Mouse (Mus musculus) CH12.LX (cell line): ENCODE results near the gene Rab3a. TPM values are rescaled to one million over a fixed set of nuclear protein-coding genes. Genes with fewer than 3 reads are reported as not detected.

Experiments used
- DNase-seq: peaks from one replicate; pipeline ENCODE4 v3.0.0-alpha.2; 2013; ENCODE audit errors: extremely low read depth
- H3K27ac ChIP-seq: 2 replicates; pipeline ENCODE4 v1.5.1; 2012; ENCODE audit warnings: low read depth, mild to moderate bottlenecking, control low read depth, moderate library complexity; ENCODE audit not compliant: insufficient read depth
- H3K27me3 ChIP-seq: replicated peaks from 2 replicates; pipeline ENCODE3; 2012; ENCODE audit warnings: inconsistent platforms
- H3K36me3 ChIP-seq, 2 experiments: replicated peaks in 1 of 2; 2 replicates each; pipeline versions ENCODE3 to v1.6.1; 2012; ENCODE audit warnings: inconsistent platforms in 1 of 2, low read length in 1 of 2, mild to moderate bottlenecking in 1 of 2, mixed read lengths in 1 of 2, moderate library complexity in 1 of 2; ENCODE audit not compliant: control insufficient read depth in 1 of 2, insufficient read depth in 1 of 2
- H3K4me1 ChIP-seq, 2 experiments: 2 replicates each; pipeline ENCODE4 v1.6.1; 2012; ENCODE audit warnings: inconsistent platforms in 1 of 2, moderate library complexity in 1 of 2; ENCODE audit not compliant: insufficient read depth in 2 of 2, control insufficient read depth in 1 of 2
- H3K4me2 ChIP-seq: 2 replicates; pipeline ENCODE4 v1.6.1; 2012; ENCODE audit warnings: low read depth, mild to moderate bottlenecking, control low read depth; ENCODE audit not compliant: poor library complexity, insufficient read depth, severe bottlenecking
- H3K4me3 ChIP-seq, 3 experiments: fragments of 150-350 bp in 1 of 3; sonication (generic) in 1 of 3; replicated peaks in 1 of 3; 2 replicates each; pipeline versions ENCODE3 to v1.5.1; 2011 to 2012; ENCODE audit warnings: low read depth in 2 of 3, low read length in 2 of 3, mild to moderate bottlenecking in 2 of 3, moderate library complexity in 2 of 3, control low read depth in 1 of 3, improper control_type of control experiment in 1 of 3, inconsistent platforms in 1 of 3, mixed read lengths in 1 of 3; ENCODE audit not compliant: poor library complexity in 1 of 3
- H3K79me2 ChIP-seq: replicated peaks from 2 replicates; pipeline ENCODE4 v1.6.1; 2012; ENCODE audit warnings: mild to moderate bottlenecking, moderate library complexity; ENCODE audit not compliant: control insufficient read depth, poor library complexity, insufficient read depth, severe bottlenecking; ENCODE audit errors: extremely low read depth
- H3K9ac ChIP-seq: 2 replicates; pipeline ENCODE4 v1.6.1; 2012; ENCODE audit warnings: low read depth, mild to moderate bottlenecking, control low read depth, moderate library complexity; ENCODE audit not compliant: insufficient read depth
- H3K9me3 ChIP-seq: replicated peaks from 2 replicates; pipeline ENCODE3; 2012; ENCODE audit warnings: low read length, inconsistent platforms, mixed read lengths
- BHLHE40 ChIP-seq: IDR thresholded peaks from 2 replicates; pipeline ENCODE4 v1.6.1; 2011; ENCODE audit warnings: mild to moderate bottlenecking, low read depth, low read length, improper control_type of control experiment
- CHD1 ChIP-seq: IDR thresholded peaks from 2 replicates; pipeline ENCODE4 v1.6.1; 2012; ENCODE audit warnings: low read depth, low read length, improper control_type of control experiment, inconsistent platforms
- CHD2 ChIP-seq: IDR thresholded peaks from 2 replicates; pipeline ENCODE4 v1.6.1; 2011; ENCODE audit warnings: low read length, improper control_type of control experiment
- E2F4 ChIP-seq: IDR thresholded peaks from 2 replicates; pipeline ENCODE4 v1.6.1; 2011; ENCODE audit warnings: low read depth, low read length, improper control_type of control experiment; ENCODE audit not compliant: insufficient replicate concordance
- ETS1 ChIP-seq: conservative IDR thresholded peaks from 2 replicates; pipeline ENCODE4 v1.6.1; 2012; ENCODE audit warnings: low read depth, mild to moderate bottlenecking, inconsistent platforms, low read length, improper control_type of control experiment, moderate library complexity
- HCFC1 ChIP-seq: IDR thresholded peaks from 2 replicates; pipeline ENCODE4 v1.6.1; 2012; ENCODE audit warnings: low read depth, mild to moderate bottlenecking, inconsistent platforms, low read length, improper control_type of control experiment
- JUND ChIP-seq: conservative IDR thresholded peaks from 2 replicates; pipeline ENCODE4 v1.6.1; 2011; ENCODE audit warnings: low read depth, low read length, improper control_type of control experiment
- MAX ChIP-seq: IDR thresholded peaks from 2 replicates; pipeline ENCODE4 v1.6.1; 2011; ENCODE audit warnings: low read length, improper control_type of control experiment
- MAZ ChIP-seq: IDR thresholded peaks from 2 replicates; pipeline ENCODE4 v1.6.1; 2012; ENCODE audit warnings: low read depth, mild to moderate bottlenecking, inconsistent platforms, low read length, improper control_type of control experiment, moderate library complexity
- MEF2A ChIP-seq: IDR thresholded peaks from 2 replicates; pipeline ENCODE4 v1.6.1; 2014; ENCODE audit warnings: low read depth, mild to moderate bottlenecking, inconsistent platforms, low read length, improper control_type of control experiment, borderline replicate concordance
- MXI1 ChIP-seq: IDR thresholded peaks from 2 replicates; pipeline ENCODE4 v1.6.1; 2011; ENCODE audit warnings: mild to moderate bottlenecking, low read depth, low read length, improper control_type of control experiment
- MYC ChIP-seq: IDR thresholded peaks from 2 replicates; pipeline ENCODE4 v1.6.1; 2011; ENCODE audit warnings: low read depth, mild to moderate bottlenecking, improper control_type of control experiment, low read length
- NELFE ChIP-seq: IDR thresholded peaks from 2 replicates; pipeline ENCODE4 v1.6.1; 2011; ENCODE audit warnings: low read depth, low read length, improper control_type of control experiment
- NRF1 ChIP-seq: IDR thresholded peaks from 2 replicates; pipeline ENCODE4 v1.6.1; 2014; ENCODE audit warnings: low read depth, mild to moderate bottlenecking, inconsistent platforms, low read length, improper control_type of control experiment, moderate library complexity
- POLR2A ChIP-seq: IDR thresholded peaks from 2 replicates; pipeline ENCODE4 v1.6.1; 2011; ENCODE audit warnings: low read depth, mild to moderate bottlenecking, improper control_type of control experiment, low read length
- POLR2AphosphoS2 ChIP-seq: IDR thresholded peaks from 2 replicates; pipeline ENCODE4 v1.6.1; 2011; ENCODE audit warnings: low read depth, low read length, improper control_type of control experiment
- RAD21 ChIP-seq: IDR thresholded peaks from 2 replicates; pipeline ENCODE4 v1.6.1; 2011; ENCODE audit warnings: low read depth, mild to moderate bottlenecking, low read length, improper control_type of control experiment, moderate library complexity
- RCOR1 ChIP-seq: conservative IDR thresholded peaks from 2 replicates; pipeline ENCODE4 v1.6.1; 2012; ENCODE audit warnings: low read depth, mild to moderate bottlenecking, inconsistent platforms, low read length, improper control_type of control experiment
- SIN3A ChIP-seq: IDR thresholded peaks from 2 replicates; pipeline ENCODE4 v1.6.1; 2012; ENCODE audit warnings: low read length, improper control_type of control experiment, inconsistent platforms
- SMC3 ChIP-seq: IDR thresholded peaks from 2 replicates; pipeline ENCODE4 v1.6.1; 2011; ENCODE audit warnings: low read depth, low read length, improper control_type of control experiment
- TBP ChIP-seq: conservative IDR thresholded peaks from 2 replicates; pipeline ENCODE4 v1.6.1; 2011; ENCODE audit warnings: low read depth, low read length, improper control_type of control experiment
- TCF12 ChIP-seq: IDR thresholded peaks from 2 replicates; pipeline ENCODE4 v1.6.1; 2014; ENCODE audit warnings: low read depth, mild to moderate bottlenecking, inconsistent platforms, low read length, improper control_type of control experiment
- UBTF ChIP-seq: IDR thresholded peaks from 2 replicates; pipeline ENCODE4 v1.6.1; 2012; ENCODE audit warnings: low read depth, mild to moderate bottlenecking, inconsistent platforms, low read length, improper control_type of control experiment, moderate library complexity
- USF2 ChIP-seq: conservative IDR thresholded peaks from 2 replicates; pipeline ENCODE4 v1.6.1; 2011; ENCODE audit warnings: low read depth, low read length, improper control_type of control experiment
- ZKSCAN1 ChIP-seq: IDR thresholded peaks from 2 replicates; pipeline ENCODE4 v1.6.1; 2012; ENCODE audit warnings: low read depth, inconsistent platforms, low read length, improper control_type of control experiment, borderline replicate concordance
- ZMIZ1 ChIP-seq: IDR thresholded peaks from 2 replicates; pipeline ENCODE4 v1.6.1; 2012; ENCODE audit warnings: low read depth, mild to moderate bottlenecking, inconsistent platforms, low read length, improper control_type of control experiment
- ZNF384 ChIP-seq: IDR thresholded peaks from 2 replicates; pipeline ENCODE4 v1.6.1; 2012; ENCODE audit warnings: low read depth, low read length, improper control_type of control experiment, inconsistent platforms
- dilution Hi-C: fragments of 300-500 bp; cut with MboI; formaldehyde crosslinking; loops from 2 replicates; pipeline ENCODE4 v1.14.3; 2020; ENCODE audit warnings: low sequenced_read_pairs; ENCODE audit not compliant: extremely low pct_unique_long_range_greater_than_20kb, extremely low pct_ligation_motif_present
- in situ Hi-C: fragments of 300-500 bp; cut with MboI; formaldehyde crosslinking; loops from 3 replicates; pipeline ENCODE4 v1.14.3; 2019; ENCODE audit warnings: low sequenced_read_pairs, low pct_ligation_motif_present, low pct_unique_long_range_greater_than_20kb, mixed read lengths
- polyA plus RNA-seq: library from polyadenylated mRNA; unstranded; fragments of >175 nt; gene quantifications from 2 replicates; pipeline ENCODE4 v1.2.1, GENCODE M21; 2012; ENCODE audit warnings: low read depth; ENCODE audit not compliant: insufficient read length
- total RNA-seq, 2 experiments: library from RNA; depleted of rRNA; stranded (reverse); fragments of 300-350 nt in 1 of 2; fragments of >200 nt in 1 of 2; gene quantifications; 2 replicates each; pipeline ENCODE4 v1.2.3; 2012 to 2014

Gene Rab3a
- total and polyA plus RNA-seq, 3 experiments: 0.87 to 1.9 (median 0.99) TPM

DNA sequence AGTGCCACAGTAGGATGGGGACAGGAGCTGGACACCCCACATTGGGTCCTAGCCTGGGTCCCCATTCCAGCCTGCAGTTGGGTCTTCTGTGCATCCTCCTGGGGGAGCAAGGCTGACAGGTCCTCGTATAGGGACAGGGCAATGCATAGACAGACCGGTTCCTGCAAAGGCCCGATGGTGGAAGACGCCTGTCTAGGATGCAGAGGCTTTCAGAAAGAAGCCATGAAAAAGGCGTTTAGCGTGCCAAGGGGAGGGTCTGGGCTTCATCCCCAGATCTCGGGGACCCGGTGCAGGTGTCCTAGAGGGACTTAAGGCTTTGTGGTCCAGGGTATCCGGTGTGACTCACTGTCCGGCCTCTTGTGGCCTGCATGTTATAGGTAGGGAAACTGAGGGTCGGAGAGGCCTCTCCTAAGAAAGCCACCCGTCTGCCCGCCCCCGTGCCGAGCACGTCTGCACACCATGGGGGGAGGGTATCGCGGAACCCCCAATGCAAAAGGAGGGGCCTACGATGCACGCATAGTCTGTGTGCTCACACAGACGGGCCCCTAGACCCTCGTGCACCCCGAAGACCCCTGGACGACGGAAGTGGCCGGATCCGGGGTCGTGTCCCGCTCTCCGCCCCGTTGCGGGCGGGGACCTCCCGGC is 21.5 kb downstream of the Rab3a start:
- Histone ChIP-seq H3K4me1 (peaks cover 48 to 63% of the 10 kb centered on the region in 2 experiments), H3K9ac (peak overlapping the region; percentile 67), H3K9me3 (no peaks in the 10 kb centered on the region), H3K4me3 (peak overlapping the region; percentile 84 to 93 (median 92)), H3K36me3 (peaks cover 42 to 66% of the 10 kb centered on the region in 2 experiments), H3K27ac (peak overlapping the region; percentile 18), H3K27me3 (no peaks in the 10 kb centered on the region), H3K79me2 (peaks cover 7% of the 10 kb centered on the region; the same call in 1 of the 2 replicates), H3K4me2 (peak overlapping the region; percentile 78)
- DNase-seq: no peak
- in situ Hi-C loops (no loop called here), dilution Hi-C loops (no loop called here)
- TF ChIP-seq ZMIZ1 (no peak), RCOR1 (0 out of 2 replicates have a peak, but pooled peaks have one; percentile 14), CHD1 (0 out of 2 replicates have a peak, but pooled peaks have one; percentile 33), SIN3A (peak; percentile 29; the same call in 1 of the 2 replicates), BHLHE40 (peak; percentile 77)

DNA sequence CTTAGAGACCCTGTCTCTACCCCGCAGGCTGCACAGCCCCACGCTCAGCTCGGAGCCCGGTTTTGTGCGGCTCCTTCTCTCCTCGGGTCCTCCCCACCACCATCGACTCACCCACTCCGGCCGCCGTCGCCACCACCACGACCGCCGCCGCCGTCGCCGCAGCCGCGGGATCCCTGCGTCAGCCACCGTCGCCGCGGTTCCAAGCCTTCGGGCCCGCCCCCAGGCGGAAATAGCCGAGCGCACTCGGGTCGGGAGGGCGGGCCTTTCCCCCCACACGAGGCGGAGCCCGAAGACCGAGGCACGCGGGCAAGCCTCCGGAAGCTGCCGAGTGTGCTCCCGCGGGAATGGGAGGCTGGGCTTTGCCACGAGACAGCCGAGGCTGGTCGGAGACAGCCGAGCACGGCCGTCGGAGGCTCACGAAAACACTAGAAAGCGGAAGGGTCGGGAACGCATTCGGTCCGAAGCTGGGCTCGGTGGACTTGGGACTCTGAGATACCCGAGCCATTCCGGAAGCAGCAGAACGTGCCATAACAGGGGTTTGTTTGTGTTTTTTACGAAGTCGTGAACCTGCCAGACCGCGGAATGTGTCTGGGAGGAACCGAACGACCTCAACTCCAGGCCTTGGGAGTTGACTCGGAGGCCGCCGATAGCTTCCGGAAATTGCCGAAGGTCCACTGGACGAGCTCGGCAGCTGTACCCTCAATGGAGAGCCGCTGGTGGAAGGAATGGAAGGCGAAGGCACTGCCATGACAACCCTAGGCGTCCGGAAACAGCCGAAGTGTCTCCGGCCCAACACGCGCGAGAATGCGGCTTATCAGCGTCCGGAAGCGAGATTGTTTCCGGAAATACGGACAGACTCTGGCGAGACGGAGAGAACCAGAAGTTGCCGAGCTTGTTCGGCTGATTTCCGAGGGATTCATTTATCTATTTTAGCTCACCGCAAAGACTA is 22.3 kb downstream of the Rab3a start, which contains the start of gene Pik3r2:
Gene Pik3r2, minus strand, starts transcription at position 218 of the 949 bp plus-strand sequence.
- H3K4me1 ChIP-seq: peaks cover 45 to 55% of the 10 kb centered on the region in 2 experiments
- peaks cover 7% of the 10 kb centered on the region; the same call in 1 of the 2 replicates for H3K79me2 ChIP-seq
- DNase-seq: peak; percentile 97
- no peaks in the 10 kb centered on the region for H3K9me3 ChIP-seq
- in situ Hi-C loops: no loop called here
- no peaks in the 10 kb centered on the region for H3K27me3 ChIP-seq
- H3K27ac ChIP-seq: peak within 1 kb of the TSS; percentile 97
- H3K9ac ChIP-seq: peak within 1 kb of the TSS; percentile 86
- peak within 1 kb of the TSS; percentile 84 to 93 (median 92) for H3K4me3 ChIP-seq
- peak within 1 kb of the TSS; percentile 88 for H3K4me2 ChIP-seq
- dilution Hi-C loops: no loop called here
- H3K36me3 ChIP-seq: peaks cover 40 to 66% of the 10 kb centered on the region in 2 experiments
- peak; percentile 83 for TF ChIP-seq POLR2A
- no peak for TF ChIP-seq JUND
- no peak for TF ChIP-seq MAZ
- no peak for TF ChIP-seq USF2
- peak; percentile 96 for TF ChIP-seq MXI1
- peak; percentile 43; the same call in 1 of the 2 replicates for TF ChIP-seq TCF12
- 0 out of 2 replicates have a peak, but pooled peaks have one; percentile 45 for TF ChIP-seq UBTF
- TF ChIP-seq ZMIZ1: peak; percentile 88; the same call in 1 of the 2 replicates
- TF ChIP-seq MAX: peak; percentile 62
- TF ChIP-seq POLR2AphosphoS2: 0 out of 2 replicates have a peak, but pooled peaks have one; percentile 27
- peak; percentile 24; the same call in 1 of the 2 replicates for TF ChIP-seq ETS1
- peak; percentile 4; the same call in 1 of the 2 replicates for TF ChIP-seq NELFE
- TF ChIP-seq HCFC1: peak; percentile 84
- TF ChIP-seq ZNF384: no peak
- 0 out of 2 replicates have a peak, but pooled peaks have one; percentile 34 for TF ChIP-seq TBP
- TF ChIP-seq E2F4: no peak
- TF ChIP-seq SIN3A: peak; percentile 100
- TF ChIP-seq CHD1: peak; percentile 69; the same call in 1 of the 2 replicates
- peak; percentile 23; the same call in 1 of the 2 replicates for TF ChIP-seq MEF2A
- TF ChIP-seq CHD2: peak; percentile 99
- no peak for TF ChIP-seq RAD21
- no peak for TF ChIP-seq SMC3
- peak; percentile 88 for TF ChIP-seq BHLHE40
- peak; percentile 80 for TF ChIP-seq MYC
- TF ChIP-seq NRF1: peak; percentile 30; the same call in 1 of the 2 replicates
- no peak for TF ChIP-seq ZKSCAN1
